In genomic region chr1:52120191-52120590, GRCm38 (mm10) we compare ENCODE assay signal across 9 mouse cellular contexts. TPM values are rescaled to one million over a fixed set of nuclear protein-coding genes. Genes with fewer than 3 reads are reported as not detected.
DNase-seq lines count a peak whose midpoint lies in the region; ATAC-seq lines count a peak whose summit lies in the region.
"Had no signal": no experiment of that assay in that cellular context is flagged by ENCODE, and none has a peak within 500 bp of the region (broad histone marks: within the 10 kb centered on the region; RNA-seq: fewer than 3 reads in every experiment).

No protein-coding gene starts in this region.

- H3K9ac ChIP-seq in heart, embryonic 11.5 days (ENCODE audit: low read depth, low read length): peak overlapping the region; percentile 80
- peak overlapping the region; percentile 77; the same call in 1 of the 2 replicates for H3K9ac ChIP-seq in forebrain, embryonic 13.5 days
- H3K9ac ChIP-seq in liver, embryonic 15.5 days: peak overlapping the region; percentile 82

- no peak overlapping the region for H3K27ac ChIP-seq in heart, embryonic 11.5 days (ENCODE audit: low read depth, low read length)
- H3K27ac ChIP-seq in forebrain, embryonic 13.5 days: no peak overlapping the region
- peak overlapping the region; percentile 83; the same call in 1 of the 2 replicates for H3K27ac ChIP-seq in liver, embryonic 15.5 days (replicated peaks)

- H3K27me3 ChIP-seq in heart, embryonic 11.5 days (ENCODE audit: control insufficient read depth, insufficient read depth, low read length): no peaks in the 10 kb centered on the region
- H3K27me3 ChIP-seq in forebrain, embryonic 13.5 days: no peaks in the 10 kb centered on the region
- H3K27me3 ChIP-seq in liver, embryonic 15.5 days: no peaks in the 10 kb centered on the region
- H3K27me3 ChIP-seq: Patski had no signal

- no peak for ATAC-seq in heart, embryonic 11.5 days (replicated peaks; ENCODE audit: insufficient number of reproducible peaks, low FRiP score, low TSS enrichment)
- ATAC-seq in forebrain, embryonic 13.5 days: no peak
- no peak for ATAC-seq in liver, embryonic 15.5 days (ENCODE audit: insufficient read depth)

- 28% methylated on average over 10 of the region's 10 CpGs for whole genome bisulfite sequencing in heart, embryonic 11.5 days (ENCODE audit: insufficient replicate concordance)
- WGBS in forebrain, embryonic 13.5 days: 35% methylated on average over 10 of the region's 10 CpGs
- 26% methylated on average over 10 of the region's 10 CpGs for WGBS in liver, embryonic 15.5 days (ENCODE audit: insufficient replicate concordance)

- peak overlapping the region; percentile 92 for H3K4me2 ChIP-seq in heart, embryonic 11.5 days
- peak overlapping the region; percentile 77 for H3K4me2 ChIP-seq in forebrain, embryonic 13.5 days
- peak overlapping the region; percentile 77 for H3K4me2 ChIP-seq in liver, embryonic 15.5 days

- H3K4me1 ChIP-seq in heart, embryonic 11.5 days (ENCODE audit: control insufficient read depth, insufficient read depth, low read length): 0 out of 2 replicates have a peak, but pooled peaks cover 5% of the 10 kb centered on the region
- H3K4me1 ChIP-seq in forebrain, embryonic 13.5 days: peaks cover 10% of the 10 kb centered on the region
- peaks cover 20% of the 10 kb centered on the region for H3K4me1 ChIP-seq in liver, embryonic 15.5 days (replicated peaks)

- intact Hi-C loops in heart, postnatal 14 days (cut with DNase I): no loop called here

- no peak for DNase-seq in heart, postnatal 14 days
- DNase-seq in CD4-positive, CD25-positive, alpha-beta regulatory T cell, adult 2 months (ENCODE audit: low read depth, low spot score): peak; percentile 47
- DNase-seq in urinary bladder, postnatal 25 days (ENCODE audit: low spot score): no peak
- DNase-seq in natural killer cell, adult 2 months (ENCODE audit: low spot score in 2 of 2): no peak
- no peak for DNase-seq in testis, postnatal 10 days (ENCODE audit: low spot score)

- H3K4me3 ChIP-seq in heart, embryonic 11.5 days (ENCODE audit: low read depth, low read length): peak overlapping the region; percentile 94
- peak overlapping the region; percentile 84 for H3K4me3 ChIP-seq in forebrain, embryonic 13.5 days
- H3K4me3 ChIP-seq in liver, embryonic 15.5 days (replicated peaks): peak overlapping the region; percentile 96

- H3K36me3 ChIP-seq in heart, embryonic 11.5 days (ENCODE audit: control insufficient read depth, insufficient read depth, low read length): no peaks in the 10 kb centered on the region
- H3K36me3 ChIP-seq in forebrain, embryonic 13.5 days (ENCODE audit: poor library complexity, severe bottlenecking): no peaks in the 10 kb centered on the region; the same call in 1 of the 2 replicates
- H3K36me3 ChIP-seq in liver, embryonic 15.5 days (replicated peaks): peaks cover 23% of the 10 kb centered on the region

- no peaks in the 10 kb centered on the region for H3K9me3 ChIP-seq in heart, embryonic 11.5 days (replicated peaks; ENCODE audit: control insufficient read depth, low read length)
- no peaks in the 10 kb centered on the region for H3K9me3 ChIP-seq in forebrain, embryonic 13.5 days (replicated peaks)
- H3K9me3 ChIP-seq in liver, embryonic 15.5 days (replicated peaks): no peaks in the 10 kb centered on the region

RNA-seq across cellular contexts. Expression of gene Stat1, which starts 1.0 kb away (rescaled TPM):
- 28.5 and 31.2 TPM in 2 replicates for polyA plus RNA-seq in heart, embryonic 11.5 days (2014; fragmentation: Nextera tagmentation; extraction: Ambion mirVana)
- total RNA-seq in heart, postnatal 14 days (2021): 10 to 100 TPM; 22.2 to 22.7 TPM
- polyA plus RNA-seq in forebrain, embryonic 13.5 days (2015; fragmentation: Nextera tagmentation; extraction: Ambion mirVana): 12.3 and 14.0 TPM in 2 replicates
- 24.0 and 26.0 TPM in 2 replicates for polyA plus RNA-seq in liver, embryonic 15.5 days (2015; fragmentation: Nextera tagmentation; extraction: Ambion mirVana)
